Mouse (Mus musculus) thymus, postnatal 4 days (tissue): ENCODE data around the gene Chd4.
A peak's percentile ranks its signal among the peaks of the same experiment; 100 is the strongest.

Source experiments
- DNase-seq: peaks from one replicate; pipeline ENCODE4 v3.0.0; 2021

Chd4 gene

DNA sequence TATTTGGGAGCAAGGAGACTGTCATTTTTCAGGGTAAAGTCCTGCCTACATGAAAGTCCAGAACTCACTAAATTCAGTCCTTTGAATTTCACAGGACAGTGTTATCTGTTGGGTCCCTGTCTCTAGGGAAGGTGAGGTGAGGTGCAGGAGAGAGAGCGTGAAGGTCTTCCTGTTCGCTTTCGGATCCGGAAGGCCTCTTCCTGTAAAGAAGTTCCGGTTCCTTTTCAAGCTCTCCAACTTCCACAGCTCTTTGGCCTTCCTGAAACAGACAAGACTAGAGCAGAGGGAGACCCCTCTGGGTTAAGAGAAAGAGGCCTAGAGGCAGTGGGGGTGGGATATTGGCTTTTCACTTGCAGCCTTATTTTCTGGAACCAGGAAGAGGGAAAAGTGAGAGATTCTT lies 3.4 kb upstream of the Chd4 start:
- peak; percentile 36 for DNase-seq

DNA sequence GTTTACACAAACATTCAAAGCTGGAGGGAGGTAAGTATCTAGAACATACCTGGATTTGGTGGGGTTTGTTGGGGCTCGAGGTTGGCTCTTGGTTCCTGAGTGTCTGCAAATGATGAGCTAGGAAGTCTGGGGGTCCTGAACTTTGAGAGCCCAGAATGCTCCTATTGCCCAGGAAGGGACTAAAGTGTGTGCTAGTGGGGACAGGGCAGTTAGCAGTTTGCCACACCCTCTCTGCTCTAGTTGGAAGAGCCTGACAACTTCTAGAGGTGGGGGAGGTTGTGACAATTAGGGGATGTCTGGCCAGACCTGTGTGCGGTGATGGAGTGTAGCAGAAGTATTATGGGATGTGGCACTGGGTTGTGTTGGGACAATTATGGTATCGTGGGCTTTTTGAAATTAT lies 938 bp upstream of the Chd4 start:
- DNase-seq = no peak

- no peak for DNase-seq
These were observed 457 bp downstream of the Chd4 start for GRCm38 (mm10) chr6:125096279-125096596.

DNA sequence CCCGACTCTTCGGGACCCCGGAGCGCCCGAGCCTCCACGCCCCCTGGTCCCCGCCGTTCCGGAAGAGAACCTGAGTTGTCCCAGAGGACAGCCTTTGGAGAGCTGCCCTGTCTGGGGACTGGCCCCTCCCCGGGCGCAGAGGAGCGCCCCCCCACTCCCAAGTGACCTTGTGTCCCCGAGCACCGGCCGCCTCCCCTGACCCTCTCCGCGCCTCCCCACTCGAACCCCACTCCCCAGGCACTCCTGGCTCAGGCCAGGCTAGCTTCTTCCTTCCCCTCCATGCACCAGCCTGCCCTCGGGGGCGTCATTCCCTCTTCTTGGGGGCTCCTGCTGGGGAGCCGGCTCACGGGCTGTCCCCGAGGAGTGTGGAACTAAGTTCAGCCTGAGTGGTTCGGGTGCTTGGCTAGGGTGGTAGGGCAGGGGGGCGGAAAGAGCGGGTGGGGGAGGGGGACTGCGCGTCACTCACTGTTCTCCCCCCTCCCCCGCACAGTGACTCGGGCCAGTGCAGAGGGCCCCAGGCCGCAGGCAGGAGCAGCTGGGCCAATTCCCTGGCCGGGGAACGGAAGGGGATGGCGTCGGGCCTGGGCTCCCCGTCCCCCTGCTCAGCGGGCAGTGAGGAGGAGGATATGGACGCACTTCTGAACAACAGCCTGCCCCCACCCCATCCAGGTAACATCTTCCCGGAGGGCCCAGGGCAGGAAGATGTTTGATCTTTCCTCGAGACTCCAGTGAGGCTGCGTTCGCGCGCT lies 990 bp downstream of the Chd4 start:
- DNase-seq = peak; percentile 83

DNA sequence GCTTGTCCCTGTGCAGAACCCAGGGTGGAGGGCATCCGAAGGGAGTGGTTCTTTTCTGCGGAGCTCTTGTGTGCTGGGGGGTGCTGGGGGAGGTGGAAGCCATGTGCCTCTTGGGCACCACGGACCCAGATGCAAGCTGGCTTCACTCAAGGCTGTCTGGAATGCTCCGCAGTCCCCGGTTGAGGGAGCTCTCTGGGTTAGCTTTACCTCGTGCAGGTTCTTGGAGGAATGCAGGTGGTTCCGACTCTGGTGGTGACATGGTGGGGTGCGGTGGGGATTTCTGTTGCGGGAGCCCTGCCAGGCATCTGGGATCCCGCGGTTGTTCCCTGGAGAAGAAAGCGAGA lies 1.5 kb downstream of the Chd4 start:
- no peak for DNase-seq

GRCm38 (mm10) chr6:125097951-125098350 lies 2.2 kb downstream of the Chd4 start:
- DNase-seq = no peak

GRCm38 (mm10) chr6:125098513-125098912 lies 2.7 kb downstream of the Chd4 start:
- peak; percentile 38 for DNase-seq

- peak; percentile 81 for DNase-seq
These were observed 3.7 kb downstream of the Chd4 start for GRCm38 (mm10) chr6:125099421-125099971.

DNA sequence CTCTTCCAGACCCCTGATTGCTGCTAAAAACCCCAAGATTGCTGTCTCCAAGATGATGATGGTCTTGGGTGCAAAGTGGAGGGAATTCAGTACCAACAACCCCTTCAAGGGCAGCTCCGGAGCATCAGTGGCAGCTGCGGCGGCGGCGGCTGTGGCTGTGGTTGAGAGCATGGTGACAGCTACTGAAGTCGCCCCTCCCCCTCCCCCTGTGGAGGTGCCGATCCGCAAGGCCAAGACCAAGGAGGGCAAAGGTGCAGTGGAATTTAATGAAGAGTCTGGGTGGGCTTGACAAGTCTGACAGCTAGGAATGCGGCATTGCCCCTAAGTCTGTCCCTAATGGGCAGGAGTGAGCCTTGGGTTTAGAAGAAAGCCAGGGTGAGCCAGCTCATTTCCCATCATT lies 5.7 kb downstream of the Chd4 start:
- DNase-seq = peak; percentile 42

GRCm38 (mm10) chr6:125104223-125104622 lies 8.4 kb downstream of the Chd4 start:
- DNase-seq = no peak

DNA sequence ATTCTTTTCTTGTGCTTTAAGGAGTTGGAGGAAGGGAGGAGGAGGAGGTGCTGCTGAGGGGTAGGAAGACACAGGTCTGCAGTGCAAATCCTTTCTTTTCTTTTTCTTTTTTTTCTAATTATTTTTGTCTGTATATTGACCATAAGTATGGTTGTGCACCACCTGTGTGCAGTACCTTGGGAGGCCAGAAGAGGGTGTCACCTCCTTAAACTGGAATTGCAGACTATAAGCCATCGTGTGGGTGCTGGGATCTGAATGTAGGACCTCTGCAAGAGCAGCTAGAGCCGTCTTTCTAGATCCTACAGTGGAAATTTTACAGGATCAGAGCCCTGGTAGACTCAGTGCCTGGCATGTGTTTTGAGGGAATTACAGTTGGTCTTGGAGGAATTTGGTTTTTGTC lies 11.9 kb downstream of the Chd4 start:
- no peak for DNase-seq

- DNase-seq = no peak
These were observed 13.6 kb downstream of the Chd4 start for GRCm38 (mm10) chr6:125109371-125109770.

DNA sequence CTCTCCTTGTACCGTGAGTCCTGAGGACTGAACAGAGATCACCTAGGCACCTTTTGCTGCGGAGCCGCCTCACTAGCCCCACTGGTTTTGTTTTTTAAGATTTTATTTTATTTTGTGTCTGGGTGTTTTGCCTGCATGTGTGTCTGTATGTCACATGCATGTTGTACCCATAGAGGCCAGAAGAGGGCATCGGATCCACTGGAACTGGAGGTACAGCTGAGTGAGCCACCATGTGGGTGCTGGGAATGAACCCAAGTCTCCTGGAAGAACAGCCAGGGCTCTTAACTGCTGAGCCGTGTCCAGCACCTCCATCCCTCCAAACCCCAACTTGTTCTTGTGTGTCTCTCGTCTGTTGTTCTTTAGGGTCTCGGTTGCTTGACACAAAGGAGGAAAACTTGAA lies 15.1 kb downstream of the Chd4 start:
- peak; percentile 73 for DNase-seq

DNA sequence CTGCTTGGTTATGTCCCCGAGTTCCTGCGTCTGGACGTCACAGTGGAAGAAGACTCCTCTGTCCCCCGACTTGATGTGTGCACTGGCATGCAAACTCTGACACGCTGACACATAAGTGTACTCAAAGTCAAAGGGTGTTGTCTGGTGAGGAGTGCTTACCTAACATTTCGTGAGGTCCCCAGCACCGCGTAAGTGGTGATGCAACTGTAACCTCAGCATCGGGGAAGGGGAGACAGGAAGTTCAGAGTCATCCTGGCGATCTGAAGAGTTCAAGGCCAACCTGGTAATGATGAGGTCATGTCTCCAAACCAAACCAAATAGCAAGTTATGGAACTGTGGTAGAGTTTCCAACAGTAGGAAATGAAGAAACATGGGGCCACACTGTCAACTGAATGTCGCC lies 16.8 kb downstream of the Chd4 start:
- DNase-seq = no peak

- DNase-seq = no peak
These were observed 23.6 kb downstream of the Chd4 start for GRCm38 (mm10) chr6:125119387-125119786.

DNA sequence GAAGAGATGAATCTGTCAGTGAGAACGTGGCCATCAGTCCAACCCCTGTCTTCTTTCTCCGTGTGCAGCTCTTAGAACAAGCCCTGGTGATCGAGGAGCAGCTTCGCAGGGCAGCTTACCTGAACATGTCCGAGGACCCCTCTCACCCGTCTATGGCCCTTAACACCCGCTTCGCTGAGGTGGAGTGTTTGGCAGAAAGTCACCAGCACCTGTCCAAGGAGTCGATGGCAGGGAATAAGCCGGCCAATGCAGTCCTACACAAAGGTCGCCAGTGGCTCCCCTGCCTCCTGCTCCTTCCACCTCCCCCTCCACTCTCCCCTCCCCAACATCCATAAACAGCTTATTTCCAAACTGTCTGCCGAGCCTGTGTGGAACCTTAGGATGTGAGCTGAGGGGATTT lies 32.9 kb downstream of the Chd4 start:
- no peak for DNase-seq

DNA sequence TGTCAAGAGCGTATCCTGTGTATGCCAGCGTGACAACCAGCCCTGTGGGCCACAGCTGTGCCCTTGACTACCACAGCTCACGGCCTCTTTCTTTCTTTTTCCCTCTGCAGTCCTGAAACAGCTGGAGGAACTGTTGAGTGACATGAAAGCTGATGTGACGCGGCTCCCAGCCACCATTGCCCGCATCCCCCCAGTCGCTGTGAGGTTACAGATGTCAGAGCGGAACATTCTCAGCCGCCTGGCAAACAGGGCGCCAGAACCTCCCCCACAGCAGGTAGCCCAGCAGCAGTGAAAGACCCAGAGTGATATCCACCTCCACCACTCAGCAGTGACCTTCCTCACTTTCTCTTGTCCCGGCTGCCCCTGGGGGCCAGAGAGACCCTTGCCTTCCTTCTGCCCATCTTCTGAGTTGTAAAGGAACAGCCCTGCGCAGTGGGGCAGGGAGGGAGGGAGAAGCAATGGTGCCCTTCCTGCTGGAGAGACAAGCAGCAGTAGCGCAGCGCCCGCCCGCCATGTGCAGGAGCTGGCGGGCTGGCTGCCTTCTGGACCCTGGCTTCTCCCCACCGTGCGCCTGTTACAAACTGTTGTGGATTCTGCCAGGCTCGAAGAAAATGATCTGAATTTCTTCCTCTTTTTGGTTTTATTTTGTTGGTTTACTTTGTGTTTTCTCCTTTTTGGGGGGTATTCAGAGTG lies 34.1 kb downstream of the Chd4 start:
- peak; percentile 50 for DNase-seq

DNA sequence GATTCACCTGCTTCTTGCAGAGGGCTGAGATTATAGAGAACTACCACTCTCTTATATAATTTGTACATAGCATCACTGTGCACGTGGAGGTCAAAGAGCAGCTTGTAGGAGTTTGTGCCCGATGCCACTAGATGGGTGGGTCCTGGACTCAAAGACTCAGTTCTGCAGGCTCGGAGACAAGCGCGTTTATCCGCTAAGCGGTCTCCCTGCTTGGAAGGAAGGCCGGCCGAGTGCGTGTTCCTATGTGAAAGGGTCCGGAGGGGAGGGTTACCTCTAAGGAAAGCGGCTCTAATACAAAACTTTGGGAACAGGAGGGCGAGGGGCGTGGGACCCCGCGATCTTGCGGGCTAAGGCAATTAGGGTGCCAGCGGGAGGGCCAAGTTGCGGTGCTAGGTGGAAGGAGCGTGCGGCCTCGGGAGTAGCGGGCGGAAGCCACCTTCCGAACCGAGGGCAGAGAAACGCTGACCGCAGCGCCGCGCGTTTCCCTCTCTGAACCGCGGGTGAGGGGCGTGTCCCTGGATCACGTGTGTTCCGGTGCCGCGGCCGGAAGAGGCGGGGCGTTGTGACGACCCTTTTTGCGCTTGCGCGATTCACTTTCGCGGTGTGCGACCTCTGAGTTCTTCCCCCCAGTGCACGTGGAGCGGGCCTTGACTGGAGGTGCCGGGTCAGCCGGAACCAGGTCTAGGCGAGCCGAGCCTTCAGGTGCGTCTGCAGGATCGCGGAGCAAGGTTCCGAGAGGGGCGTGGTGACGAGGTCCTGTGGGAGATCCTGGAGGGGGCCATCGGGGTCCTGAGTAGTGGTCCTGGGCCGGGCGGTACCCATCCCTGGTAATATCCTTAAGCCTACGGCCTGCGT lies 35.7 kb downstream of the Chd4 start, which contains the start of gene Nop2:
Gene Nop2 (plus strand): TSS at position 608 of the 855 bp plus-strand sequence.
- DNase-seq = peak; percentile 93

- DNase-seq = no peak
These were observed 36.7 kb downstream of the Chd4 start for GRCm38 (mm10) chr6:125132470-125132869.

GRCm38 (mm10) chr6:125137002-125137671 lies 41.4 kb downstream of the Chd4 start:
- DNase-seq = peak; percentile 83

DNA sequence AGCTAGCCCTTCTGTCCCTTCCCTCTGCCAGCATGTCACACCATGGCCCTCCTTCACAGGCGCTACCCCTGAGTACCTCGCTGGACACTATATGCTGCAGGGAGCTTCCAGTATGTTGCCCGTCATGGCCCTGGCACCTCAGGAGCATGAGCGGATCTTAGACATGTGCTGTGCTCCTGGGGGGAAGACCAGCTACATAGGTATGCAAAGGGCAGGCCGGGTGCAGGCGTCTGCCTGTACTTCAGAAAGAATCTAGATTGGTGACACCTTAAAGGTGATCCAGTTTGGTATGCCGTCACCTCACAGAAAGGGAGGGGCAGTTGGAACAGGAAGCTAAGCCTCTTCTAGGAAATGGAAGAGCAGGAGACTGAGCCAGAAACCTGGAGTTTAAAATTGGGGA lies 44.0 kb downstream of the Chd4 start:
- DNase-seq = no peak

DNA sequence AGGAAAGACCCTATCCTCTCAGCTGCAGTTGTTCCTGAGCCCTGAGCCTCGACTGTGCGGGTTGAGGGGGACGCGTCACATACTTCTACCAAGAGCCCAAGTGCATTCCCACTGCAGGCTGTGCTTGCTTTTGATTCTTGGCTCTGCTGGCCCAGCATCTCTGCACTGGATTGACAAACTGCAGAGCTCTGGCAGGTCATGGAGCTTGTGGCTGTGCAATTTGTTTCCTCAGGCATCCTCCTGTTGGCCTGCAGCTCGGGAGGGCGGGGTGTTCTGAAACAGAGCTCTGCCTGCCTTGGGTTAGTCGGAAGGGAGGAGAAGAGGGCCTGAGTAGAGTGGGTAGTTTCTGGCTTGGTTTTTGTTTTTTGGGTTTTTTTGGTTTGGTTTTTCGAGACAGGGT lies 46.7 kb downstream of the Chd4 start:
- DNase-seq = no peak

DNA sequence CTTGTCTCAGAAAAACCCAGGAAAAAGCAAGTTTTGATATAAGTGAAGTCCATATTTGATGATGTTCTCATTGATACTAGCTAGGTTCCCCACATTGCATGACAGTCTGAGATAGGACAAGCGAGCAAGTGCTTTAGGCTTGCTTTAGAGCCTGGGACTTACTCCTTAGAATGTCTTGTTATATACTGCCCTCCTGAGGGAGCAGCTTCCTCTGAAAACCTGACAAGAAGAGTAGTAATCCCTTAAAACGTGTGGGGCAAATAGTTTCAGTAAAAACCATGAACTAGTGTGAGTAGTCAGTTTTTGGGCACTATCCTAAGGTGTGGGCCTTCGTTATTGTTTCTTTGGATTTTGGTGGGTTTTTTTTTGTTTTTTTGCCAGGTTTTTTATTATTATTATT lies 47.3 kb downstream of the Chd4 start:
- DNase-seq = no peak
